Mouse (Mus musculus) lung, embryonic 15.5 days (tissue): ENCODE results near the gene Th. TPM values are rescaled to one million over a fixed set of nuclear protein-coding genes. Genes with fewer than 3 reads are reported as not detected.

Source experiments
- ATAC-seq: fragments of 200-750 bp; cut with Nextera tagmentation; 2 replicates; pipeline ENCODE4 v1.8.0; 2017; ENCODE audit warnings: moderate number of reproducible peaks, borderline replicate concordance; ENCODE audit not compliant: low FRiP score, low TSS enrichment; ENCODE audit errors: extremely low read depth
- H3K27ac ChIP-seq: fragments of 300-500 bp; sonication (generic); 2 replicates; pipeline ENCODE4 v1.5.1; 2015; ENCODE audit warnings: moderate library complexity, mild to moderate bottlenecking, inconsistent platforms
- H3K27me3 ChIP-seq: fragments of 300-500 bp; sonication (generic); 2 replicates; pipeline ENCODE4 v1.6.1; 2015; ENCODE audit warnings: inconsistent platforms
- H3K36me3 ChIP-seq: fragments of 300-500 bp; sonication (generic); 2 replicates; pipeline ENCODE4 v1.6.1; 2015; ENCODE audit warnings: inconsistent platforms
- H3K4me1 ChIP-seq: fragments of 300-500 bp; sonication (generic); 2 replicates; pipeline ENCODE4 v1.6.1; 2015; ENCODE audit warnings: inconsistent platforms
- H3K4me2 ChIP-seq: fragments of 300-500 bp; sonication (generic); 2 replicates; pipeline ENCODE4 v1.6.1; 2015; ENCODE audit warnings: inconsistent platforms, mild to moderate bottlenecking, moderate library complexity
- H3K4me3 ChIP-seq: fragments of 300-500 bp; sonication (generic); 2 replicates; pipeline ENCODE4 v1.5.1; 2015; ENCODE audit warnings: mild to moderate bottlenecking, inconsistent platforms
- H3K9ac ChIP-seq: fragments of 300-500 bp; sonication (generic); 2 replicates; pipeline ENCODE4 v1.6.1; 2015; ENCODE audit warnings: inconsistent platforms
- H3K9me3 ChIP-seq: fragments of 300-500 bp; sonication (generic); 2 replicates; pipeline ENCODE4 v1.6.1; 2016; ENCODE audit warnings: inconsistent platforms
- WGBS: fragments of 180-500 bp; shearing (Covaris S2); methylation state at CpG from one replicate; pipeline ENCODE4 v1.1.7; 2015; 5-methylcytosine and 5-hydroxymethylcytosine counted together
- polyA plus RNA-seq: library from polyadenylated mRNA; unstranded; fragments of >200 nt; fragmentation: Nextera tagmentation; extraction: Ambion mirVana; gene quantifications from 2 replicates; pipeline ENCODE4 v1.2.1, GENCODE M21; 2015

Th gene
- polyA plus RNA-seq, 1 experiment from 2014 or later: 2.6 TPM

GRCm38 (mm10) chr7:142899872-142900271, 31.1 kb downstream of the Th start:
- Histone ChIP-seq H3K27ac (no peak overlapping the region), H3K4me3 (no peak overlapping the region), H3K9ac (no peak overlapping the region), H3K27me3 (peaks cover 22% of the 10 kb centered on the region; the same call in 1 of the 2 replicates), H3K4me2 (no peak overlapping the region), H3K9me3 (no peaks in the 10 kb centered on the region), H3K4me1 (no peaks in the 10 kb centered on the region), H3K36me3 (no peaks in the 10 kb centered on the region)
- WGBS: 62% methylated on average over 19 of the region's 19 CpGs
- no peak for ATAC-seq

- H3K36me3 ChIP-seq: no peaks in the 10 kb centered on the region
- no peaks in the 10 kb centered on the region for H3K9me3 ChIP-seq
- peaks cover 22% of the 10 kb centered on the region; the same call in 1 of the 2 replicates for H3K27me3 ChIP-seq
- no peak overlapping the region for H3K27ac ChIP-seq
- no peak overlapping the region for H3K9ac ChIP-seq
- H3K4me2 ChIP-seq: no peak overlapping the region
- H3K4me3 ChIP-seq: no peak overlapping the region
- ATAC-seq: no peak
- H3K4me1 ChIP-seq: no peaks in the 10 kb centered on the region
- 32% methylated on average over 1 of the region's 1 CpGs for WGBS
Observed at GRCm38 (mm10) chr7:142897471-142897870, 33.5 kb downstream of the Th start.

- Histone ChIP-seq H3K4me1 (no peaks in the 10 kb centered on the region), H3K36me3 (no peaks in the 10 kb centered on the region), H3K9me3 (no peaks in the 10 kb centered on the region), H3K4me3 (no peak overlapping the region), H3K9ac (no peak overlapping the region), H3K27me3 (peaks cover 22% of the 10 kb centered on the region; the same call in 1 of the 2 replicates), H3K4me2 (no peak overlapping the region), H3K27ac (no peak overlapping the region)
- ATAC-seq: no peak
- 71% methylated on average over 10 of the region's 10 CpGs for WGBS
Observed at GRCm38 (mm10) chr7:142895901-142896665, 34.8 kb downstream of the Th start.

- no peak overlapping the region for H3K27ac ChIP-seq
- H3K9ac ChIP-seq: no peak overlapping the region
- WGBS: 66% methylated on average over 18 of the region's 18 CpGs
- no peaks in the 10 kb centered on the region for H3K9me3 ChIP-seq
- H3K27me3 ChIP-seq: peaks cover 22% of the 10 kb centered on the region; the same call in 1 of the 2 replicates
- H3K36me3 ChIP-seq: no peaks in the 10 kb centered on the region
- no peak overlapping the region for H3K4me2 ChIP-seq
- no peak for ATAC-seq
- no peaks in the 10 kb centered on the region for H3K4me1 ChIP-seq
- H3K4me3 ChIP-seq: no peak overlapping the region
Observed at GRCm38 (mm10) chr7:142895223-142895840, 35.6 kb downstream of the Th start.

GRCm38 (mm10) chr7:142894669-142895068, 36.3 kb downstream of the Th start:
- ATAC-seq: no peak

GRCm38 (mm10) chr7:142893721-142894639, 36.9 kb downstream of the Th start:
- WGBS: 52% methylated on average over 12 of the region's 12 CpGs
- ATAC-seq: no peak

More at GRCm38 (mm10) chr7:142894669-142895068, 36.3 kb downstream of the Th start:
- H3K4me3 ChIP-seq: no peak overlapping the region
- no peak overlapping the region for H3K27ac ChIP-seq
- peaks cover 22% of the 10 kb centered on the region; the same call in 1 of the 2 replicates for H3K27me3 ChIP-seq
- H3K4me1 ChIP-seq: no peaks in the 10 kb centered on the region
- 2% methylated on average over 3 of the region's 3 CpGs for WGBS
- no peaks in the 10 kb centered on the region for H3K9me3 ChIP-seq
- no peaks in the 10 kb centered on the region for H3K36me3 ChIP-seq
- H3K4me2 ChIP-seq: no peak overlapping the region
- no peak overlapping the region for H3K9ac ChIP-seq

GRCm38 (mm10) chr7:142893296-142893695, 37.6 kb downstream of the Th start:
- ATAC-seq: no peak
- no peaks in the 10 kb centered on the region for H3K4me1 ChIP-seq
- no peaks in the 10 kb centered on the region for H3K9me3 ChIP-seq
- no peak overlapping the region for H3K9ac ChIP-seq
- 0 out of 2 replicates have a peak, but pooled peaks cover 15% of the 10 kb centered on the region for H3K27me3 ChIP-seq
- no peak overlapping the region for H3K27ac ChIP-seq
- no peak overlapping the region for H3K4me2 ChIP-seq
- WGBS: 56% methylated on average over 6 of the region's 6 CpGs
- H3K36me3 ChIP-seq: no peaks in the 10 kb centered on the region
- H3K4me3 ChIP-seq: no peak overlapping the region

More at GRCm38 (mm10) chr7:142893721-142894639, 36.9 kb downstream of the Th start:
- Histone ChIP-seq H3K4me3 (no peak overlapping the region), H3K9ac (no peak overlapping the region), H3K4me1 (no peaks in the 10 kb centered on the region), H3K27ac (no peak overlapping the region), H3K36me3 (no peaks in the 10 kb centered on the region), H3K4me2 (no peak overlapping the region), H3K9me3 (no peaks in the 10 kb centered on the region), H3K27me3 (peaks cover 16% of the 10 kb centered on the region; the same call in 1 of the 2 replicates)

GRCm38 (mm10) chr7:142869419-142870163, 61.3 kb downstream of the Th start:
- 3% methylated on average over 4 of the region's 4 CpGs for WGBS
- Histone ChIP-seq H3K27me3 (no peaks in the 10 kb centered on the region), H3K4me3 (no peak overlapping the region), H3K4me2 (no peak overlapping the region), H3K9ac (no peak overlapping the region), H3K9me3 (no peaks in the 10 kb centered on the region), H3K36me3 (no peaks in the 10 kb centered on the region), H3K27ac (no peak overlapping the region), H3K4me1 (no peaks in the 10 kb centered on the region)
- ATAC-seq: no peak

- H3K4me3 ChIP-seq: no peak overlapping the region
- H3K27ac ChIP-seq: no peak overlapping the region
- no peaks in the 10 kb centered on the region for H3K9me3 ChIP-seq
- H3K9ac ChIP-seq: no peak overlapping the region
- no peaks in the 10 kb centered on the region for H3K36me3 ChIP-seq
- H3K4me2 ChIP-seq: no peak overlapping the region
- no peak for ATAC-seq
- 16% methylated on average over 6 of the region's 6 CpGs for WGBS
- H3K27me3 ChIP-seq: no peaks in the 10 kb centered on the region
- no peaks in the 10 kb centered on the region for H3K4me1 ChIP-seq
Observed at GRCm38 (mm10) chr7:142850681-142851080, 80.2 kb downstream of the Th start.
